Mouse (Mus musculus): ENCODE data around the gene Foxo3.
A peak's percentile ranks its signal among the peaks of the same experiment; 100 is the strongest.

Gene Foxo3

DNA sequence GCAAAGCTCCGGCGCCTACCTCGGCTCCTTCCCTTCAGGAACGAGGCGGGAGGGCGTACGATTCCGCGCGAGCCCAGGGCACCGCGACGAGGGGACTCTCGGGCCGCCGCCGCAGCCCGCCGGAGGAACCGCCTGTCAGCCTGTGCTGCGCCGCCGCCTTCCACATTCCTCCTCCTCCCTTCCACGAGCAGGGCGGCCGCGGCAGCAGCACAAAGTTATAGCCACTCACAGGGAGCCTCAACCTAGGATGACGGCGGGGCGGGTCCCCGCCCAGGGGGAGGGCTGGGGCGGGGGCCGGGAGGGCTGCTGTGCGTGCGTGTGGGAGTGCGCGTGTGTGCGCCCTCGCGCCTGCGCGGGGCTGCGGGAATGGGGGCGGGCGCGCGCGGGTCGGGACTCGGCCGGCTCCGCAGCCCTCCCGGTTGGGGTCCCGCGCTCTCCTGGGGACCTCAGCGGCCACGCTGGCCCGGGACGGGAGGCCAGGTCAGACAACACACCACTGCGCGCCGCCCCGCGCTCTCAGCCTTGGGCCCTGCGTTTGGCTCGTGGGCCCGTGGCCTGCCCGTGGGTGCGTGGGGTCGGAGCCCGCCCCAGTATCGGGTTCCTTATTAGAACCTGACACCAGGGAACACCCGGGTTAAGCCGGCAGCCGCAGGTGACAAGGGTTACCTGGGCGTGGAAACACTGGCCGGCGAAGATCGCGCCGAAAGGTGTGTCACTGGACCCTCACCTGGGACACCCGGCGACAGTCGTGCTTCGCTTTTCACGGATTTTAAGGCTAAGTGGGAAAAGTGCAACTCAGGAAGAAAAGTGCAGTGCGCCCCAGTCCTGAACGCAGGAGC is at the start of gene Foxo3:
Gene Foxo3 (minus strand): TSS at position 249 of the 839 bp plus-strand sequence.
- DNase-seq (ENCODE audit: low spot score in 2 of 2), result peak; percentile 90 to 93

GRCm38 (mm10) chr10:42325305-42325704 is 48.8 kb upstream of the Foxo3 start:
- DNase-seq (ENCODE audit: low spot score in 2 of 2), result no peak

- DNase-seq (ENCODE audit: low spot score in 2 of 2), result no peak
These were observed 47.4 kb upstream of the Foxo3 start for GRCm38 (mm10) chr10:42323978-42324377.

- DNase-seq (ENCODE audit: low spot score in 2 of 2), result no peak
These were observed 36.7 kb upstream of the Foxo3 start for GRCm38 (mm10) chr10:42313222-42313786.

DNA sequence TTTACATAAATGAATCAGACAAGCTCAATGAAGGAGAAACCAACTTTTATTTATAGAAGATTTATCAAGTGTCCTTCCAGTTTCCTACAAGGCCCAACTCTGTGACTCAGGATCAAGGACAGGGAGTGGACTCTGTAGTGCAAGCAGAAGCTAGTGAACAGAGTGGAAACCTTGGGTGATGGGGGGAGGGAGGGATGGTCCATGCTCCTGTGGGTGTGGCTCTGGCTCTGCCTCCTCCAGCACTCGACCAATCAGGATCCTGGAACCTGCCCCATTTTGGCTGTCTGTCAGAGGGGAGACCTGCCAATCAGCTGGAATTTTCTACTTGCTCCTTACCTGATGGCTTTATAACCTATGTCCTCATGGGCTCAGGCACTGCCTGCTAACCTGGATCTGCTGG is 36.0 kb upstream of the Foxo3 start:
- no peak for DNase-seq (ENCODE audit: low spot score in 2 of 2)

DNA sequence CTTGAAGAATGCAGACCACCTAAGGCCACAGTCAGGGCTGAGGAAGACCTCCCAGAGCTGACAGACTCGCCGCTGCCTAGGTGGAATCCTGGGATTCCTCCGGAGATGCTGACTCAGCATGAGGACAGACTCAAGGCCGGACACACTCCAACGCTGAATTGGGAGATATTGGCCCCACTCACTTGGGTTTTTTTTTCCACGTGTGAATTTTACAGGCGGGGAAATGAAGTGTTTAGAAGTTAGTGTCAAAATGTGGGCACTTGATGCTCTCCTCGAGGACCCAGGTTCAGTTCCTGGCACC is 32.1 kb upstream of the Foxo3 start:
- no peak for DNase-seq (ENCODE audit: low spot score in 2 of 2)

DNA sequence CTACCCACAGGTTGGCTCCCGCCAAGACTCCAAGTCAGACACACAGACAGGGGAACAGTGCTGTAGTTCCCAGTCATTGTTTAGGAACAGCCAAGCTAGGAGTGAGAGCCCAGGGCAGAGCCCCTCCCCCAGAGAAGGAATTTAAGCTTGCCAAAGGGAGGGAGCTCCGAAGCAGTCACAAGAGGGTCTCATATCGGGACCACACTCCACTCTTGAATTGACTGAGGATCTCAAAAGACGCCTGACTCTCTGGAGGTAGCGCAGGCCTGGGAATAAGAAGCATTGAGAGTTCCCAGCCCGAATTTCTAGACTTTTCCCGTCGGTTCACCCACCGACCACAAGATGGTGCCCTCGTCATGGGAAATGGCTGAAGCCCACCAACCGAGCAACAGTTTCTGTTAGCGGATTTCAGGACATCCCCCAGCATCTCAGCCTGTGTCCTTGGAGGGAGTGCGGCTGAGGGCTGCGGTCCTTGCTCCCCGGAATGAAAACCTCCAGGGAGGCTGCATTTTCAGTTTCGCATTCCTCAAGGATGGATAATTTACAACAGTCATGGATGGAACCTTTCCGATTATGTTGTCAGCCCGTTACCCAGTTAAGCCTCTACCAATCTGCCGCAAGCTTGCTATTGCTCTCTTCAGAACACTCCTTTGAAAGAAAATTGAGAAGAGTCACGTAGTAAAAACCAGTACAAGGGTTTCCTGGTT is 31.6 kb upstream of the Foxo3 start:
- DNase-seq (ENCODE audit: low spot score in 2 of 2), result peak; percentile 26 to 69

- no peak for DNase-seq (ENCODE audit: low spot score in 2 of 2)
These were observed 29.9 kb upstream of the Foxo3 start for GRCm38 (mm10) chr10:42306422-42306821.

DNA sequence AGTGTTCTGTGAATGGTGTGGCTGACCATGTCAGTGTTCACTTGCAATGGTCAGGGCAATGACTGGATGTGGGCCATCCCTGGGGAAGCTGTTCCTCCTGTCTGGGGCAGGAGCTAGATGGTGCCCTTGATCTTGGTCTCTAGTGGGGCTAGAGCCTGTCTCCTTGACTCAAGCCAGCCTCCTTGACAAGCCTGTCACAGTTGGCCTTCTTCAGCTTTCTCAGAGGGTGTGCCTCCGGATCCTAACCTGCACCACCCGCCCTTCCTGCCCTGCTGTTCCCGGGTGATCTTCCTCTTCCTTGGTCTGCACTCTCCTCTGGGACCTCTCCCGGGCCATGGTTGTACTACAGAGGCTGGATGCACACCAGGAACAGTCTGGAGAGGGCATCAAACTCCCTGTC is 24.2 kb upstream of the Foxo3 start:
- no peak for DNase-seq (ENCODE audit: low spot score in 2 of 2)

GRCm38 (mm10) chr10:42299967-42300366 is 23.4 kb upstream of the Foxo3 start:
- peak in 1 of 2 experiments; percentile 56 for DNase-seq (ENCODE audit: low spot score in 2 of 2)

DNA sequence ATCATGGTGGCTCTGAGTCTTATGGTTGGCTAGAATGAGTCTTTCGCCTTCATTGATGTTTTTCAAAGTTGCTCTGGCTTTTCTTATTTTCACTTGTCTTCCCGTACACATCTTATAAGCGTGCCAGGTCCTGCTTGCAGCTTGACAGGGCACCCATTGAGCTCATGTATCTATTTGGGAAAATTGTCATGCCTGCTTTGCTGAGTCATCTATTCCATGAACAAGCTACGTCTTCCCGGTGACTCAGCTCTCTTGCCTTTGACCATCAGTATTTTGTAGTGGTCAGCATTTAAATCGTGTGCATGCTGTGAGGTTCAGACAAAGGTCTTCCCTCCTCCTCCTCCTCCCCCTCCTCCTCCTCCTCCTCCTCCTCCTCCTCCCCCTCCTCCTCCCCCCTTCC is 22.9 kb upstream of the Foxo3 start:
- no peak for DNase-seq (ENCODE audit: low spot score in 2 of 2)

- DNase-seq (ENCODE audit: low spot score in 2 of 2), result no peak
These were observed 21.4 kb upstream of the Foxo3 start for GRCm38 (mm10) chr10:42297954-42298353.

- DNase-seq (ENCODE audit: low spot score in 2 of 2), result no peak
These were observed 20.6 kb upstream of the Foxo3 start for GRCm38 (mm10) chr10:42297109-42297508.

GRCm38 (mm10) chr10:42296559-42296958 is 20.0 kb upstream of the Foxo3 start:
- DNase-seq (ENCODE audit: low spot score in 2 of 2), result no peak

DNA sequence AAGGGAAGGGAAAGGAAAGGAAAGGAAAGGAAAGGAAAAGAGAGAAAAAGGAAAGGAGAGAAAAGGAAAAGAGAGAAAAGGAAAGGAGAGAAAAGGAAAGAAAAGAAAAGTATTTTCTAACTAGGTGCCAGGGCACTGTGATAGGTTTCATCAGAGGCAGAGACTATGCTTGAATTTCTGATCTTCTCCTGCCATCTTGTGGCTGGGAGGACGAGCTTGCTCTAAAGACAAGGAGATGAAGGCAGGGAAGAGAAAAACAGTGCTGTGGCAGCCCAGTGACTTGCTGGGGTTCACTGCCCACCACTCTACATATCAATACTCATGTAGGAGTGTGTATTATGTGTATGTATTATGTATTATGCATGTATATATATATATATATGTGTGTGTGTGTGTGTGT is 18.5 kb upstream of the Foxo3 start:
- no peak for DNase-seq (ENCODE audit: low spot score in 2 of 2)

DNA sequence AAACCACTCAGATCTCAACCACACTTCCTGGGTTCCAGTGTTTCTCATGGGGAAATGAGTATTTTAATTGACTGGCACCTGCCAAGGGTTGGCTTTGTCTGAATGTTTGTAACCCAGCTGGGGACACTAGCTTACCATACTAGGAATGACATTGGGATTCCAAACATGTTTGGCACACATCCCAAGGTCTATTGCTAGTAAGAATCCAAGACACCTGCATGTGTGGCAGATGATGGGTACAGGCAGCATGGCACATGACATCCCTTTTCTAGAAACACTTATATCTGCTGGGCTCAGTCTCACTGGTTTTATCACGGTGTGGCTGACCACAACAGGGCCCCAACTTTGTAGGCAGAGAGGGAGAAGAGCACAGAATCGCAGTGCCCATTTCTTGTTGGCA is 17.8 kb upstream of the Foxo3 start:
- no peak for DNase-seq (ENCODE audit: low spot score in 2 of 2)

GRCm38 (mm10) chr10:42293877-42294276 is 17.3 kb upstream of the Foxo3 start:
- DNase-seq (ENCODE audit: low spot score in 2 of 2), result no peak

GRCm38 (mm10) chr10:42291360-42291759 is 14.8 kb upstream of the Foxo3 start:
- no peak for DNase-seq (ENCODE audit: low spot score in 2 of 2)

DNA sequence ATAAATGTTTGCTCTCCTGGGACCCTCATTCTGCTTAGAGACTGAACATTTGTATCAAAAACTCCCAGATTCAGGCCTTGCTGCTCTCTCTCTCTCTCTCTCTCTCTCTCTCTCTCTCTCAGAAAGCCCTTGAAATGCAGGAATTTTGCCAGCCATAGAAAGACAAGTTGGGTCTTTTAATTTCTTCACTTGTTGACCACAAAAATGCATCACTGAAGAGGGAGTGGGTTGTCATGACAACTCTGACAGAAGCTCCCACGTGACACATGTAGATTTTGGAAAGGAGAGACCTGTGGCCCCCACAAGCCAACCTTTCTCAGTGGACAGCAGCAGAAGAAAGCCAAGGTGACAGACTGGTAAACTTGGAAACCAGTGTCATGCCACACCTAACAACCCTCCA is 11.1 kb upstream of the Foxo3 start:
- no peak for DNase-seq (ENCODE audit: low spot score in 2 of 2)

DNA sequence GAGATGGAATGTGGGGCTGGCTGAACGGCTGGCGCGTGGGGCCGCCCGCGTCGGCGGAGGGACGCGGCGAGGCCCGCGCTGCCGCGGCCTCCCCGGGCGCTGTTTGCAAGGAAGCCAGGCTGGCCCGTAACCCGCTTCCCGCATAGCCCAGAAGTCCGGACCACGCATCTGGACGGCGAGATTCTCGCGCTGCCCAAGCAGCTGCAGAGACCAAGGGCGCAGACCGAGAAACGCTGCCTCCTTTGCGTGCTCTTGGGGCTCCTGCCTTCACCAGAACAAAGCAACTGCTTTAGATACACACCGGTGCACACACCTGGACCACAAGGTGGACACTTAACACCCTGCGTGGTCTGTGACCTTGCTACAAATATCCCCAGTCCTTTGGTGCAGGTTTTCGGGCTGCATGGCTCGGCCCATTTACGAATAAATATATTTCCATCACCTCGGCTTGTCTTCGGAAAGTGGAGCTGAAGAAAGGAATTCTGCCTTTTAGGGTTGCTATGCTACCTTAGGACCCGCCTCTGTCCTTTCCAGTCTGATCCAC is 1.8 kb upstream of the Foxo3 start:
- DNase-seq (ENCODE audit: low spot score in 2 of 2), result peak in 1 of 2 experiments; percentile 34

DNA sequence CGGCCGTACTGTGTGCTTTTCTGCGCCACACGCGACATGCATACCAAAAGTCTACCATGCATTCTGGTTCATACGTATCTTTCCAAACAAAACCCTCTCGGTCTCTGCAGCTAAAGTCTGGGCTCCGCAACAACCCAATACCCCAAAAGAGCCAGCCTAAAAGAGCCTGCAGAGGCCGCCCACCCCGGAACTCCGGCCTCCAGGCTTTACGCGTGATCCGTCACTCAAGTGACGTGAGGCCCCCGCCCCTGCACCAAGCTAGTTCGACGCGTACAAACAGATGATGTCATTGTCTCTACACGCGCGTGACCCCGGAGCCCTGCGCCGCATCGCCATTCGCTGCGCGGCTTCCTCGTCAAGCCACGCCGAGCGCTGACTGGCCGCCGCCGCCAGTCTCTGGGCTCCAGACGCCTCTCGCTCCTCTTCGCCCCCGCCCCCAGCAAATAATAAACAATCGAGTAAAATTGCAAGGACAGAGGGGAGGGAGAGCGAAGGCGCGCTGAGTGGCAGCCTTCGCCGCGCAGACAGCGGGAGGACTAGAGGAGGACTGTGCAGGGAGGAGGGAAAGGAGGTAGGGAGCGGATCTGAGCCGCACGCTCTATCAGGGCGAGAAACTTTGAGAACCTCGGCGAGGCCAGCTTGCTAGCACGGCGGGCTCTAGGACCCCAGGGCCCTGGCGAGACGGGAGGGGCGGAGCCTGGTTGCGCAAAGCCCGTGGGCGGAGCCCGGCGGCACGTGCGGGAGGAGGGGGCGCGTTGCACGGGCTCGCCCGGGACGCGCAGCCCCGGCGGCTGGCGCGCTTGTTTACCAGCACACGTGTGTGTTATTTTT is 1.1 kb upstream of the Foxo3 start:
- DNase-seq (ENCODE audit: low spot score in 2 of 2), result peak; percentile 99
